28 mouse cellular contexts compared by ENCODE assay signal in genomic region chr17:5202756-5203155, GRCm38 (mm10).
DNase-seq lines count a peak whose midpoint lies in the region; ATAC-seq and TF ChIP-seq lines count a peak whose summit lies in the region.
"Had no signal": no experiment of that assay in that cellular context is flagged by ENCODE, and none has a peak within 500 bp of the region (broad histone marks: within the 10 kb centered on the region; RNA-seq: fewer than 3 reads in every experiment).

No protein-coding gene starts in this region.

- TF ChIP-seq CTCF in heart, adult 2 months (IDR thresholded peaks at IDR 0.05) = no peak
- no peak for TF ChIP-seq CTCF in lung, embryonic 14.5 days (IDR thresholded peaks at IDR 0.05; ENCODE audit: low read depth)

- no peak overlapping the region for H3K9ac ChIP-seq in heart, adult 2 months (ENCODE audit: low read depth, low read length)
- H3K9ac ChIP-seq in heart, embryonic 16.5 days (ENCODE audit: low read length) = peak overlapping the region; percentile 55
- H3K9ac ChIP-seq in lung, embryonic 14.5 days = no peak overlapping the region
- no peak overlapping the region for H3K9ac ChIP-seq in neural tube, embryonic 13.5 days
- no peak overlapping the region for H3K9ac ChIP-seq in neural tube, embryonic 15.5 days (replicated peaks)
- H3K9ac ChIP-seq: embryonic facial prominence, embryonic 12.5 days; liver, embryonic 12.5 days; liver, postnatal 0 days had no signal

- peak overlapping the region; percentile 58; the same call in 1 of the 2 replicates for H3K27ac ChIP-seq in heart, adult 2 months
- H3K27ac ChIP-seq in heart, embryonic 16.5 days (ENCODE audit: low read length) = peak overlapping the region; percentile 71
- peak overlapping the region; percentile 80 for H3K27ac ChIP-seq in lung, embryonic 14.5 days (ENCODE audit: low read depth)
- H3K27ac ChIP-seq in neural tube, embryonic 13.5 days (replicated peaks) = 0 out of 2 replicates have a peak overlapping the region, but pooled peaks have one; percentile 33
- H3K27ac ChIP-seq in neural tube, embryonic 15.5 days (replicated peaks) = no peak overlapping the region
- H3K27ac ChIP-seq: forebrain, embryonic 10.5 days; liver, embryonic 12.5 days; stomach, postnatal 0 days had no signal

- peaks cover 2% of the 10 kb centered on the region for H3K36me3 ChIP-seq in heart, adult 2 months (ENCODE audit: control insufficient read depth, insufficient read depth, low read length)
- H3K36me3 ChIP-seq in heart, embryonic 16.5 days (ENCODE audit: control insufficient read depth, insufficient read depth) = no peaks in the 10 kb centered on the region
- no peaks in the 10 kb centered on the region for H3K36me3 ChIP-seq in lung, embryonic 14.5 days (ENCODE audit: insufficient read depth)
- H3K36me3 ChIP-seq in neural tube, embryonic 13.5 days = no peaks in the 10 kb centered on the region
- H3K36me3 ChIP-seq in neural tube, embryonic 15.5 days = no peaks in the 10 kb centered on the region
- H3K36me3 ChIP-seq: embryonic facial prominence, embryonic 12.5 days; forebrain, embryonic 10.5 days; liver, embryonic 12.5 days had no signal

- DNase-seq in heart, adult 2 months = no peak
- DNase-seq in heart, postnatal 10 days = no peak
- no peak for DNase-seq in heart, postnatal 4 days
- peak; percentile 84 for DNase-seq in lung, embryonic 14.5 days
- no peak for DNase-seq in lung, postnatal 25 days (ENCODE audit: low spot score)
- DNase-seq: adrenal gland, postnatal 10 days; cerebellum, adult 11 months; cerebellum, adult 9-10 months; cerebellum, postnatal 36 days; heart, postnatal 14 days; kidney, adult 8-10 months; kidney, postnatal 10 days; left cerebral cortex, postnatal 4 days; liver, postnatal 0 days; right cerebral cortex, postnatal 4 days; thymus, adult 18-20 months; thymus, postnatal 25 days had no signal

- no peaks in the 10 kb centered on the region for H3K9me3 ChIP-seq in heart, embryonic 16.5 days (replicated peaks; ENCODE audit: control insufficient read depth, low read length)
- no peaks in the 10 kb centered on the region for H3K9me3 ChIP-seq in lung, embryonic 14.5 days (ENCODE audit: low read depth, low read length)
- no peaks in the 10 kb centered on the region for H3K9me3 ChIP-seq in neural tube, embryonic 13.5 days
- H3K9me3 ChIP-seq in neural tube, embryonic 15.5 days (replicated peaks) = no peaks in the 10 kb centered on the region
- H3K9me3 ChIP-seq: embryonic facial prominence, embryonic 12.5 days; forebrain, embryonic 10.5 days; liver, embryonic 12.5 days had no signal

- H3K27me3 ChIP-seq in heart, adult 2 months (ENCODE audit: control insufficient read depth, insufficient read depth, low read length) = no peaks in the 10 kb centered on the region
- no peaks in the 10 kb centered on the region for H3K27me3 ChIP-seq in heart, embryonic 16.5 days (ENCODE audit: control insufficient read depth, insufficient read depth, low read length)
- H3K27me3 ChIP-seq in lung, embryonic 14.5 days (ENCODE audit: insufficient read depth, low read length) = no peaks in the 10 kb centered on the region
- H3K27me3 ChIP-seq in neural tube, embryonic 13.5 days = no peaks in the 10 kb centered on the region
- no peaks in the 10 kb centered on the region for H3K27me3 ChIP-seq in neural tube, embryonic 15.5 days (replicated peaks)
- H3K27me3 ChIP-seq: embryonic facial prominence, embryonic 12.5 days; liver, embryonic 12.5 days; Patski had no signal

- H3K4me3 ChIP-seq in heart, adult 2 months = no peak overlapping the region
- H3K4me3 ChIP-seq in heart, embryonic 16.5 days (ENCODE audit: low read length) = no peak overlapping the region
- no peak overlapping the region for H3K4me3 ChIP-seq in lung, embryonic 14.5 days (ENCODE audit: low read depth, low read length)
- H3K4me3 ChIP-seq in neural tube, embryonic 13.5 days = no peak overlapping the region
- H3K4me3 ChIP-seq in neural tube, embryonic 15.5 days (replicated peaks) = no peak overlapping the region
- H3K4me3 ChIP-seq: embryonic facial prominence, embryonic 12.5 days; forebrain, embryonic 10.5 days; liver, embryonic 12.5 days had no signal

- ATAC-seq in heart, embryonic 16.5 days (replicated peaks; ENCODE audit: extremely low read depth, insufficient read depth, low FRiP score) = no peak
- ATAC-seq in lung, embryonic 14.5 days (ENCODE audit: insufficient read depth) = peak; percentile 33; the same call in 1 of the 2 replicates
- ATAC-seq in neural tube, embryonic 13.5 days (ENCODE audit: low read depth) = no peak
- ATAC-seq in neural tube, embryonic 15.5 days (ENCODE audit: low FRiP score) = no peak
- ATAC-seq: forebrain, embryonic 16.5 days; hindbrain, embryonic 16.5 days; liver, embryonic 12.5 days; liver, postnatal 0 days; midbrain, embryonic 16.5 days; Patski had no signal

- intact Hi-C loops in heart, adult 2 months (cut with DNase I) = loop anchor here (2.0 to 5.0 kb wide), 2 partner anchors 115 to 192 kb away; no protein-coding TSS in a partner anchor
- intact Hi-C loops in heart, postnatal 10 days (cut with DNase I) = loop anchor here (2.0 to 5.0 kb wide), 2 partner anchors 45 to 194 kb away; no protein-coding TSS in a partner anchor

- TF ChIP-seq EP300 in heart, adult 2 months (IDR thresholded peaks at IDR 0.05; ENCODE audit: insufficient read depth, low read depth, low read length) = no peak

- peaks cover 24% of the 10 kb centered on the region for H3K4me1 ChIP-seq in heart, adult 2 months (ENCODE audit: control insufficient read depth, insufficient read depth, low read length)
- H3K4me1 ChIP-seq in heart, embryonic 16.5 days (ENCODE audit: control insufficient read depth, insufficient read depth, low read length) = peaks cover 34% of the 10 kb centered on the region
- peaks cover 41% of the 10 kb centered on the region for H3K4me1 ChIP-seq in lung, embryonic 14.5 days (ENCODE audit: insufficient read depth)
- H3K4me1 ChIP-seq in neural tube, embryonic 13.5 days (replicated peaks) = peaks cover 63% of the 10 kb centered on the region
- H3K4me1 ChIP-seq in neural tube, embryonic 15.5 days = peaks cover 58% of the 10 kb centered on the region

- H3K4me2 ChIP-seq in heart, embryonic 16.5 days (ENCODE audit: low read depth, low read length) = peak overlapping the region; percentile 40
- peak overlapping the region; percentile 40 for H3K4me2 ChIP-seq in lung, embryonic 14.5 days
- H3K4me2 ChIP-seq in neural tube, embryonic 13.5 days = no peak overlapping the region
- H3K4me2 ChIP-seq in neural tube, embryonic 15.5 days = no peak overlapping the region
- H3K4me2 ChIP-seq: embryonic facial prominence, embryonic 12.5 days; liver, embryonic 12.5 days had no signal

- H3K79me2 ChIP-seq in heart, adult 2 months (replicated peaks; ENCODE audit: control insufficient read depth, insufficient read depth, low read length) = peaks cover 3% of the 10 kb centered on the region; the same call in 1 of the 2 replicates

- no peak for TF ChIP-seq POLR2A in heart, adult 2 months (IDR thresholded peaks at IDR 0.05; ENCODE audit: insufficient read depth, low read depth, low read length)

- WGBS in heart, adult 2 months = 73% methylated on average over 5 of the region's 5 CpGs
- 73% methylated on average over 5 of the region's 5 CpGs for WGBS in heart, embryonic 16.5 days
- WGBS in lung, embryonic 14.5 days = 53% methylated on average over 5 of the region's 5 CpGs
- 89% methylated on average over 5 of the region's 5 CpGs for WGBS in neural tube, embryonic 13.5 days
- WGBS in neural tube, embryonic 15.5 days = 89% methylated on average over 5 of the region's 5 CpGs

Comparison
In these comparisons a context has a peak if more than half of its experiments do, and no peak if none do; other contexts are left out.
1. H3K4me2 ChIP-seq: peak in heart, embryonic 16.5 days (single experiment) and lung, embryonic 14.5 days (single experiment); none in neural tube, embryonic 13.5 days (single experiment) and neural tube, embryonic 15.5 days (single experiment).